Comparison of ENCODE assay signal across 13 mouse cellular contexts in the genomic region with DNA sequence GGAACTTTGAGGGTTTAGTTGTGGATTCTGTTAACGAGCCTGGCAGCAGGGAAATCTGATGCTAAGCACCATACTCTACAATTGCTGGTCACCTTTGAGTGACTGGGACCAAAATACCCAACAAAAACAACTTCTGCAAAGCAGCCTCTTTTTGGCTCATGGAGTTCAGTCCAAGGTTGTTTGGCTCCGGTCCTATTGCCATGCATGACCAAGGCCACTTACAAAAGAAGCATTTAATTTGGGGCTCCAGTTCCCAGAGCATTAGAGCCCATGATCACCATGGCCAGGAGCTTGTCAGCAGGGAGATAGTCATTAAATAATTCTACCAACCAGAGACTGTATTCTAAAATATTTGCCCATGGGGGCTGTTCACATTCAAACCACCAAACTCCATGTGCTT. TPM values are rescaled to one million over a fixed set of nuclear protein-coding genes. Genes with fewer than 3 reads are reported as not detected.
DNase-seq lines count a peak whose midpoint lies in the region; ATAC-seq lines count a peak whose summit lies in the region.
"Had no signal": no experiment of that assay in that cellular context is flagged by ENCODE, and none has a peak within 500 bp of the region (broad histone marks: within the 10 kb centered on the region; RNA-seq: fewer than 3 reads in every experiment).

No protein-coding gene starts in this region.

- 51% methylated on average over 2 of the region's 2 CpGs for WGBS in kidney, embryonic 15.5 days
- WGBS in embryonic facial prominence, embryonic 15.5 days: 48% methylated on average over 2 of the region's 2 CpGs

- peak; percentile 28 for DNase-seq in kidney, adult 18-20 months
- peak; percentile 37 to 45 for DNase-seq in right cerebral cortex, postnatal 10 days (ENCODE audit: low spot score in 2 of 2)
- DNase-seq in right cerebral cortex, adult 2 months (ENCODE audit: low spot score in 2 of 2): no peak
- DNase-seq in lung, postnatal 36 days: no peak
- no peak for DNase-seq in spleen, adult 18-20 months
- DNase-seq: cerebellum, postnatal 25 days; heart, postnatal 36 days; lung, embryonic 14.5 days; right cerebral cortex, postnatal 14 days had no signal

- H3K9me3 ChIP-seq in kidney, embryonic 15.5 days (replicated peaks): no peaks in the 10 kb centered on the region
- no peaks in the 10 kb centered on the region for H3K9me3 ChIP-seq in embryonic facial prominence, embryonic 15.5 days (replicated peaks)

- no peak overlapping the region for H3K27ac ChIP-seq in kidney, embryonic 15.5 days
- no peak overlapping the region for H3K27ac ChIP-seq in embryonic facial prominence, embryonic 15.5 days (replicated peaks)

- H3K27me3 ChIP-seq in kidney, embryonic 15.5 days: no peaks in the 10 kb centered on the region
- H3K27me3 ChIP-seq in embryonic facial prominence, embryonic 15.5 days: no peaks in the 10 kb centered on the region

- no peak for ATAC-seq in kidney, embryonic 15.5 days (replicated peaks; ENCODE audit: low FRiP score)
- peak; percentile 34; the same call in 1 of the 2 replicates for ATAC-seq in embryonic facial prominence, embryonic 15.5 days (ENCODE audit: insufficient number of reproducible peaks, low FRiP score, low TSS enrichment, low read depth)
- ATAC-seq: intestine, postnatal 0 days had no signal

- no peaks in the 10 kb centered on the region for H3K36me3 ChIP-seq in kidney, embryonic 15.5 days
- H3K36me3 ChIP-seq in embryonic facial prominence, embryonic 15.5 days: no peaks in the 10 kb centered on the region

- H3K4me3 ChIP-seq in kidney, embryonic 15.5 days (replicated peaks): no peak overlapping the region
- H3K4me3 ChIP-seq in embryonic facial prominence, embryonic 15.5 days (replicated peaks): no peak overlapping the region

- H3K9ac ChIP-seq in kidney, embryonic 15.5 days: no peak overlapping the region
- no peak overlapping the region for H3K9ac ChIP-seq in embryonic facial prominence, embryonic 15.5 days
- H3K9ac ChIP-seq: lung, embryonic 14.5 days had no signal

- H3K4me1 ChIP-seq in kidney, embryonic 15.5 days: peaks cover 6% of the 10 kb centered on the region; the same call in 1 of the 2 replicates
- no peaks in the 10 kb centered on the region for H3K4me1 ChIP-seq in embryonic facial prominence, embryonic 15.5 days

- H3K4me2 ChIP-seq in kidney, embryonic 15.5 days: no peak overlapping the region
- no peak overlapping the region for H3K4me2 ChIP-seq in embryonic facial prominence, embryonic 15.5 days (replicated peaks)
- H3K4me2 ChIP-seq: lung, embryonic 14.5 days; midbrain, embryonic 11.5 days had no signal

RNA-seq across cellular contexts. Expression of a gene that starts 2.3 kb away (rescaled TPM):
- 0.68 and 0.98 TPM in 2 replicates for polyA plus RNA-seq in kidney, embryonic 15.5 days (2015; fragmentation: Nextera tagmentation; extraction: Ambion mirVana)
- polyA plus RNA-seq in embryonic facial prominence, embryonic 15.5 days (2015; fragmentation: Nextera tagmentation; extraction: Ambion mirVana): 1.4 and 2.0 TPM in 2 replicates

Comparison
In these comparisons a context has a peak if more than half of its experiments do, and no peak if none do; other contexts are left out.
1. DNase-seq: peak in kidney, adult 18-20 months (single experiment) and right cerebral cortex, postnatal 10 days (2 of 2); none in right cerebral cortex, adult 2 months (0 of 2), lung, postnatal 36 days (single experiment) and spleen, adult 18-20 months (0 of 2).